Mouse (Mus musculus) kidney, adult 2 months (tissue): ENCODE data around the gene Pmepa1.

Experiments used
- CTCF ChIP-seq: fragments of 200-500 bp; conservative IDR thresholded peaks from 2 replicates; pipeline ENCODE4 v1.5.1; 2011; ENCODE audit warnings: low read depth, mild to moderate bottlenecking, control low read depth, low read length, moderate library complexity, mixed read lengths; ENCODE audit not compliant: insufficient read depth, insufficient read length
- POLR2A ChIP-seq: fragments of 200-500 bp; IDR thresholded peaks from one replicate; pipeline ENCODE4 v1.6.1; 2011; ENCODE audit warnings: low read depth, low read length, control low read depth

- no peak for TF ChIP-seq POLR2A
- no peak for TF ChIP-seq CTCF
Measured at GRCm38 (mm10) chr2:173255810-173256551, 20.4 kb downstream of the Pmepa1 start.
